Mouse (Mus musculus) brown adipose tissue, adult 24 weeks (tissue): Measurements from ENCODE around the gene Ajap1. TPM values are rescaled to one million over a fixed set of nuclear protein-coding genes. Genes with fewer than 3 reads are reported as not detected.

Experiments used
- H3K27ac ChIP-seq: fragments of 200-500 bp; replicated peaks from 2 replicates; pipeline ENCODE4 v1.5.1; 2012; ENCODE audit warnings: low read depth, mild to moderate bottlenecking, low read length
- H3K4me1 ChIP-seq: fragments of 200-500 bp; 2 replicates; pipeline ENCODE4 v1.6.1; 2012; ENCODE audit warnings: low read length, mixed read lengths; ENCODE audit not compliant: control insufficient read depth, insufficient read depth, insufficient read length
- H3K4me3 ChIP-seq: fragments of 200-500 bp; 2 replicates; pipeline ENCODE4 v1.5.1; 2012; ENCODE audit warnings: low read depth, mild to moderate bottlenecking, low read length, moderate library complexity; ENCODE audit not compliant: insufficient read depth
- polyA plus RNA-seq: library from polyadenylated mRNA; stranded (reverse); fragments of >200 nt; gene quantifications from 2 replicates; pipeline ENCODE4 v1.2.4, GENCODE M21; 2012; ENCODE audit not compliant: missing spikeins, insufficient read depth, insufficient read length

Gene Ajap1
- not detected in 2 replicates for polyA plus RNA-seq

- Histone ChIP-seq H3K4me1 (no peaks in the 10 kb centered on the region), H3K27ac (no peak within 1 kb of the TSS), H3K4me3 (no peak within 1 kb of the TSS)
Measured at GRCm38 (mm10) chr4:153482459-153483338, at the start of gene Ajap1. Ajap1 (minus strand) TSS chr4:153482811.

DNA sequence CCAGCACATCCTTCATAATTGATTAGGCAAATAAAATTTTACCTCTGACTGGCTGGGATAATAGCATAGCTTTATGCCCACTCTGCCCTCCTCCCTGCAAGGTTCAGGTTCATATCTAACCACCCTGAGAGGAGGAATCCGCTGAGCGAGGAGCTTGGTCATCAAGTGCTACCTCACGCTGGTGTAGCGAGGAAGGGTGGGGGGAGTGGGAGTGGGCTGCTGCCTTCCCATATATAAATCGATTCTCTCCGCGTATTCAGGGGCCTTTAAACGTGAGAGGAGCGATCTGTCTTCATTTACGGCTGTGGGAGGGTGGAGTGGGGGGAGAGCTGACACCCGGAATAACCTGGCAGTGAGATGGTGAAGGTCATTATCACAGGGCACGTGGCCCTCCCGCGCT lies 47.9 kb upstream of the Ajap1 start:
- Histone ChIP-seq H3K4me3 (no peak overlapping the region), H3K4me1 (no peaks in the 10 kb centered on the region), H3K27ac (no peak overlapping the region)

- Histone ChIP-seq H3K27ac (no peak overlapping the region), H3K4me3 (no peak overlapping the region), H3K4me1 (no peaks in the 10 kb centered on the region)
Measured at GRCm38 (mm10) chr4:153521601-153522000, 39.0 kb upstream of the Ajap1 start.

DNA sequence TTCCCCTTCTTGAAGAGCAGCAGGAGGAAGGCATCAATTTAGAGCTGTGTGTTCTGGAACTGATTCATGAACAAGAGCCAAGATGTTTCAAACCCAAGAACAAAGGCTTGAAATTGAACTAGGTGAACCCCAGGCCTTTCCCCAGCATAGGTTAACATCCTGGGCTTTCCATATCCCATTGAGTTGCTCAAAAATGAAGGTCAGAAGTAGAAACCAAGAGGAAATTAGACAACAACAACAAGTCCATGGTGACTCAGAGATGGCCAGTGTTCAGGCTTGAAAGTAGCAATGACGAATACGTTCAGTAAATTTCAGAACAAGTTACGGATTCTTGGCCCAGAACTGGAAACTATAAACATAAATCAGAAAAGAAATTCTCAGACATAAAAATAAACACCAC lies 37.3 kb upstream of the Ajap1 start:
- Histone ChIP-seq H3K4me3 (no peak overlapping the region), H3K4me1 (no peaks in the 10 kb centered on the region), H3K27ac (no peak overlapping the region)

DNA sequence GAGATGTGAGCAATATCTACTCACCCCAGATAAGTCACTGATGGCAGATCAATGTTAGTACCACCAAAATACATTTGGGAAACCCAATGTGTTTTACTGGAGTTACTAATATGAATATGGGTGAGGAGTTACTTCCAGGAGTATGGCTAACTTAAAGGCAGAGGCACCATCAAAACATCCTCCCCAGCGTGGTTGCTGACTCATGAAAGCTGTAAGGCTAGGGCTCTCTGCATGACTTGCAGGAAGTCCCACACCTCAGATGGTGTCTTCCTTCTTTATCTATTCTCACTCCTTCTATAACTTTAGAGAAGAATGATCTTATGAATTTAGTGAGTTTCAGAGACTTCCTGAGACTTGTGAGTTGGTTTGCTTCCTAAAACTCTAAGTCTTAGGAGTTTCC lies 36.7 kb upstream of the Ajap1 start:
- H3K4me3 ChIP-seq: no peak overlapping the region
- H3K4me1 ChIP-seq: no peaks in the 10 kb centered on the region
- H3K27ac ChIP-seq: no peak overlapping the region

DNA sequence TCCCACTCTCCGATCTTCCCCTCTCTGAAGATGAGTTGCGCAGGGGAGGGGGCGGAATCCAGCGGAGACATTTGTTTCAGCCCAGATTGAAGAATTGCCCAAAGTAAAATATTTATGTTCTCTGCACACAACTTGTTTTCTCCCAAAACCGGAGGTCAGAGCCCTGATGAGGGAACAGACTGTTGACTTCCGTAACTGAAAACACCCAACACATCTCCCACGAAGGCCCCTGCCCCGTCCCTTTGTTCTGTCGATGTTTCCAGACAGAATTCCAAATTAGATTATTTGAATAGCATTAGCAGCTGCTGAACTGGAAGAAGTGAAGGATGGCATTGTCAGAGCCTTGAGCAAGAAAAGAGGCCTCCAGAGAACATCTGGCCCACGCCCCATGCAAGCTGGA lies 33.2 kb upstream of the Ajap1 start:
- Histone ChIP-seq H3K4me3 (no peak overlapping the region), H3K4me1 (no peaks in the 10 kb centered on the region), H3K27ac (no peak overlapping the region)

DNA sequence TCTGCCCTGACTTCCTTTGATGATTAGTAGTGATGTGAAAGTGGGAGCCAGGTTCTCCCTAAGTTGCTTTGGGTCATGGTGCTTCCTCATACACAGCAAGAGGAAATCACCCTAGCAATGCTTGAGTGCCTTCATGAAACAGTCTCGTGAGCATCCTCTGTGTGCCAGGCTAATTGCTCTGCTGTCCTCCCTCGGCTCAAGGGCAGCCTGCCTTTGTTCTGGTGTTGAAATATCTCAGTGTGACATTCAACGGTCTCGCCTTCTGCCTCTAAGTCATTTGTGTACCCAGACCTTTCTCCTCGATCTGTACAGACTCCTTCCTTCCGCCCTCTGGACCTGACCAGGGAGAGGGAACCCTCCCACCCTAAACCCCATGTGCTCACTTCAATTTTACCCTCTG lies 31.5 kb upstream of the Ajap1 start:
- Histone ChIP-seq H3K4me3 (no peak overlapping the region), H3K4me1 (no peaks in the 10 kb centered on the region), H3K27ac (no peak overlapping the region)

DNA sequence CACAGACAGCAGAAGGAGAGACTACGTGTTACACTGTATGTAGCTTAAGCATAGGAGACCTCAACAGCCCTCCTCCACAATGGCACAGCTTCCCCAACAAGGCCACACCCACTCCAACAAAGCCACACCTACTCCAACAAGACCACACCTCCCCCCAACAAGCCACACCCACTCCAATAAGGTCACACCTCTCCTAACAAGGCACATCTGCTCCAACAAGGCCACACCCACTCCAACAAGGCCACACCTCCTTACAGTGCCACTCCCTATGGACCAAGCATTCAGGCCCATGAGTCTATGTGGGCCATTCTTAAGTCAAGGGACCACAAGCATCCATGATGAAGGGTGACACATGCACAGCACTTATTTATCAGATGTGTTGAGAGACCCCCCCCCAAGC lies 28.9 kb upstream of the Ajap1 start:
- Histone ChIP-seq H3K4me1 (no peaks in the 10 kb centered on the region), H3K4me3 (no peak overlapping the region), H3K27ac (no peak overlapping the region)

- no peak overlapping the region for H3K27ac ChIP-seq
Measured at GRCm38 (mm10) chr4:153501936-153502335, 19.3 kb upstream of the Ajap1 start.

GRCm38 (mm10) chr4:153492444-153492843 lies 9.8 kb upstream of the Ajap1 start:
- Histone ChIP-seq H3K27ac (no peak overlapping the region), H3K4me3 (no peak overlapping the region), H3K4me1 (no peaks in the 10 kb centered on the region)

More at GRCm38 (mm10) chr4:153501936-153502335, 19.3 kb upstream of the Ajap1 start:
- Histone ChIP-seq H3K4me3 (no peak overlapping the region), H3K4me1 (no peaks in the 10 kb centered on the region)

DNA sequence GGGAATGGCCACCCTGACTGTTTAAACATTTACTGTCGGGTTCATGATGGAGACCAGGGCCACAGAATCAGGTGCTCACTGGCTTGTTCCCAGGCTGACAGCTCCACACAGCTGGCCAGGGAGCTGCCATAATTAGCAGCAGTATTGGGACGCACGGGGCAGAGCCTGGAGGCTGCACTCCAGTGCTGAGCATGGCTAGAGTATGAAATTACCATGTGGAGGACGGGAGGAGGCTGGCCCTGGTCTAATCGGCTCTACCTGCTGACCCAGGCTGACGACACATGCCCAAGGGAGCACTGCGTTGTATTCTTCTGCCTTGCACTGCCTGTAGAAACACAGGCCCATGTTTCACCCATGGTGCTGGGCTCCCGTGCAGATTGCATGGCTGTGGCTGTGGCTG lies 6.5 kb upstream of the Ajap1 start:
- Histone ChIP-seq H3K4me1 (no peaks in the 10 kb centered on the region), H3K27ac (no peak overlapping the region), H3K4me3 (no peak overlapping the region)

DNA sequence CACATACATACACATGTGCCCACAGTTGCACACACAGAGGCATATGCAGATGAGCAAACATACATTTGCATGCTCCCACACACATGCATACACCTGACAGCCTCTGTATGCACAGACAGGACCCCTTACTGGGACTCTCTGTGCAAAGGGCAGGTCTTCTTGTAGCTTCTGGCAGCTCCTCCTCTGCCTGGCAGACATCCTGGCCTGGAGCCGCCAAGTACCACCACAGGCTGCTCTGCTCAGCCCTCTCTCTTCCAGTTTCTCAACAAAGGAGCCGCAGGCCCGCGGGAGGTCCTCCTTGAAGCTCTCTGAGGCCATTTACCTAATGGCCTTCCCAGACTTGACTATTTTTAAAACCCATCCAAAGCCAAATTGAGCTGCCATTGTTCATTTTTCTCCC lies 3.3 kb upstream of the Ajap1 start:
- Histone ChIP-seq H3K4me1 (no peaks in the 10 kb centered on the region), H3K4me3 (no peak overlapping the region), H3K27ac (no peak overlapping the region)

GRCm38 (mm10) chr4:153484392-153484791 lies 1.8 kb upstream of the Ajap1 start:
- H3K4me1 ChIP-seq: no peaks in the 10 kb centered on the region
- no peak overlapping the region for H3K4me3 ChIP-seq
- H3K27ac ChIP-seq: no peak overlapping the region

- Histone ChIP-seq H3K27ac (no peak overlapping the region), H3K4me3 (no peak overlapping the region), H3K4me1 (no peaks in the 10 kb centered on the region)
Measured at GRCm38 (mm10) chr4:153481361-153482234, 1.0 kb downstream of the Ajap1 start.

DNA sequence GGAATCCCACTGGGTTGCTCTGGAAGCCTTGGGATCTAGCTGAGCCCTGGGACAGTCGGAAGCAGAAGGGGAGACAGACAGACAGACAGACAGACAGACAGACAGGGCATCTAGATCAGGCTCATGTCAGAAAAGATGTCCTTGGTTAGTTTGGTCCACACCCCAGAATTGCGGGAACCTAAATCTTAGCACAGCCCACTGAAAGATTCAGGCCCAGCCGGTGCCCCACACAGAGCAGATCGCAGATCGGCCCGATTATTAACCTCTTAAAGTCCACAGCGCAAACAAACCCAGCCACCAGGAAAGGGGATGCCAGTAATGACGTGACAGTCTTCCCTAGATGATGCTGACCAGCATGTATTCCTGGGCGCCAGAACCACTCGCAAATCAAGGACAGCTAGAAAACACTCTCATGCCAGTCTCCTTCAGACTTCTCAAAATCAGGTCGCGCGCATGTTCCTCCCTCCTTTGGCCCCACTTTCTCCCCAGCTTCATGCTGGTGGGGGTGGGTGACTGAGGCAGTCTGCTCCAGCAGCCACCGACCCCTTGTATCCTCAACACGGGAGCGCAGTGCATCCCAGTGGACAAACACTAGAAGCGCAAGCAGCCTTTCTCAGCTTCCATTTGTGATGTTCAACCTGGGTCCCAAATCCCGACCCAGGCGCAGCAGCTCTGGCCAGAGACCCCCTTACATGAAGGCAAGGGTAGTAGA lies 1.9 kb downstream of the Ajap1 start:
- no peak overlapping the region for H3K4me3 ChIP-seq
- H3K27ac ChIP-seq: no peak overlapping the region
- no peaks in the 10 kb centered on the region for H3K4me1 ChIP-seq
